Mouse (Mus musculus): ENCODE data around the gene Bcan.
A peak's percentile ranks its signal among the peaks of the same experiment; 100 is the strongest.

DNA sequence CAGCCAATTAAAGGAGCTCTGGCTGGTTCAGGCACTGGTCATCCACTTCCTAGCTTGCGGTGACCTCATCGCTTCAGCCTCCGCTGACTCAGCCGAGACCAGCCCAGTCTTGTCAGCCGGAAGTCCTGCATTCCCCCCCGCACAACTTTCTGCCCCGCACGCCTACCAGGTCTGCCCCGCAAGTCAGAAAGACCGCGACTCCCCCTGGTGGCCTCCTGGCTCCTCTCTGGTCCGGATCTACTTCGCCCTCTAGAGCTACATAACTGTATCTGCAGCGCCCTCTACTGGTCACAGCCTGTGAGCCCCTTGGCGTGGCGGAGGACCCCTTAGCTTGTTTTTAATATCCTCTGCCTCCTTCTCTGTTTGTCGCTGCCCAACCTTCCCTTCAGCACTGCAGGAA, 13.2 kb downstream of the Bcan start:
- TF ChIP-seq POLR2A (IDR thresholded peaks at IDR 0.05; ENCODE audit: insufficient read depth, low read length) (no peak), EP300 (IDR thresholded peaks at IDR 0.05; ENCODE audit: insufficient read depth, low read depth, low read length) (peak; percentile 80; the same call in 1 of the 2 replicates)
